Mouse (Mus musculus) midbrain, embryonic 15.5 days (tissue): ENCODE measurements around the gene Trappc13. TPM values are rescaled to one million over a fixed set of nuclear protein-coding genes. Genes with fewer than 3 reads are reported as not detected.

ENCODE experiments used
- polyA plus RNA-seq: library from polyadenylated mRNA; unstranded; fragments of >200 nt; fragmentation: Nextera tagmentation; extraction: Ambion mirVana; gene quantifications from 2 replicates; pipeline ENCODE4 v1.2.1, GENCODE M21; 2015

Trappc13 gene
- polyA plus RNA-seq, 1 experiment from 2014 or later: 58.7 TPM

Other genes starting within 250 kb of the Trappc13 start
- 66.1 and 70.8 TPM in 2 replicates for gene Nln, start 68.9 kb downstream of the Trappc13 start, polyA plus RNA-seq
- gene Sgtb, start 68.7 kb downstream of the Trappc13 start, polyA plus RNA-seq: 28.6 and 29.4 TPM in 2 replicates
- gene Trim23, start 328 bp upstream of the Trappc13 start, polyA plus RNA-seq: 34.8 and 37.0 TPM in 2 replicates
- 10.6 and 11.6 TPM in 2 replicates for gene Cenpk, start 50.1 kb upstream of the Trappc13 start, polyA plus RNA-seq
- 6.6 and 6.9 TPM in 2 replicates for gene Ppwd1, start 50.4 kb upstream of the Trappc13 start, polyA plus RNA-seq
- 1.7 and 1.8 TPM in 2 replicates for gene Adamts6, start 109.4 kb upstream of the Trappc13 start, polyA plus RNA-seq